ENCODE assay signal across 8 mouse cellular contexts in the genomic region with DNA sequence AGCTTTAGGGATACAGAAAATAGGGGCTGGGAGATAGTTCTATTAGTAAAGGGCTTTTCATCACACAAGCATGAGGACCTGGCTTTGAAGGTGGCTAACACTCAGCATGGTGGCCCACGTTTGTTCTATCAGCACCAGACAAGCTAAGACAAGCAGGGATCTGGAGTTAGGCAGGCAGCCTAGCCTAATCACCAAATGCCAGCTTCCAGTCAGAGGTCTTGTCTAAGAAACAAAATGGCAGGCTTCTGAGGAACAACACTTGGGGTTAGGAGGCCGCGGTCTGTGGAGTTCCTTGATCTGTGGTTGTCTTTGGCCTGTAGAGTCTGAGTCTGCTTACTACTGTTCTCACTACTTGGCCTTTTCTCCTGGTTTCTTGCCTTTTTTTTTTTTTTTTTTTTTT. TPM values are rescaled to one million over a fixed set of nuclear protein-coding genes. Genes with fewer than 3 reads are reported as not detected.
DNase-seq lines count a peak whose midpoint lies in the region; ATAC-seq and TF ChIP-seq lines count a peak whose summit lies in the region.
"Had no signal": no experiment of that assay in that cellular context is flagged by ENCODE, and none has a peak within 500 bp of the region (broad histone marks: within the 10 kb centered on the region; RNA-seq: fewer than 3 reads in every experiment).

No protein-coding gene starts in this region.

- H3K4me2 ChIP-seq in lung, embryonic 15.5 days = peak overlapping the region; percentile 66
- peak overlapping the region; percentile 72 for H3K4me2 ChIP-seq in heart, embryonic 14.5 days (ENCODE audit: low read length)
- no peak overlapping the region for H3K4me2 ChIP-seq in limb, embryonic 11.5 days (ENCODE audit: low read depth, severe bottlenecking)
- H3K4me2 ChIP-seq in stomach, postnatal 0 days (replicated peaks; ENCODE audit: low read depth) = peak overlapping the region; percentile 63

- TF ChIP-seq EP300 in stomach, postnatal 0 days (optimal IDR thresholded peaks at IDR 0.05) = no peak

- H3K27me3 ChIP-seq in lung, embryonic 15.5 days = no peaks in the 10 kb centered on the region
- H3K27me3 ChIP-seq in heart, embryonic 14.5 days (ENCODE audit: control insufficient read depth, insufficient read depth, low read length) = no peaks in the 10 kb centered on the region
- H3K27me3 ChIP-seq in limb, embryonic 11.5 days (ENCODE audit: control insufficient read depth, insufficient read depth, low read length) = no peaks in the 10 kb centered on the region
- no peaks in the 10 kb centered on the region for H3K27me3 ChIP-seq in stomach, postnatal 0 days (ENCODE audit: control insufficient read depth, insufficient read depth, low read length)
- H3K27me3 ChIP-seq: liver, embryonic 15.5 days had no signal

- no peak overlapping the region for H3K4me3 ChIP-seq in lung, embryonic 15.5 days
- no peak overlapping the region for H3K4me3 ChIP-seq in heart, embryonic 14.5 days (ENCODE audit: control insufficient read depth in 1 of 2, insufficient read depth in 1 of 2, low read depth in 1 of 2, low read length in 2 of 2)
- H3K4me3 ChIP-seq in limb, embryonic 11.5 days (ENCODE audit: low read depth, low read length) = no peak overlapping the region
- no peak overlapping the region for H3K4me3 ChIP-seq in stomach, postnatal 0 days (ENCODE audit: low read depth, low read length)

- ATAC-seq in lung, embryonic 15.5 days (ENCODE audit: borderline replicate concordance, extremely low read depth, low FRiP score, low TSS enrichment) = no peak
- ATAC-seq in heart, embryonic 14.5 days (ENCODE audit: insufficient number of reproducible peaks, insufficient read depth, low FRiP score, low read depth) = 0 out of 2 replicates have a peak, but pooled peaks have one; percentile 2
- no peak for ATAC-seq in limb, embryonic 11.5 days (ENCODE audit: insufficient number of reproducible peaks, low FRiP score, low TSS enrichment, low read depth)
- no peak for ATAC-seq in stomach, postnatal 0 days (ENCODE audit: low FRiP score, low TSS enrichment)

- no peaks in the 10 kb centered on the region for H3K36me3 ChIP-seq in lung, embryonic 15.5 days
- H3K36me3 ChIP-seq in heart, embryonic 14.5 days (ENCODE audit: control insufficient read depth, insufficient read depth, low read length) = 0 out of 2 replicates have a peak, but pooled peaks cover 4% of the 10 kb centered on the region
- H3K36me3 ChIP-seq in limb, embryonic 11.5 days (ENCODE audit: control insufficient read depth, insufficient read depth, low read length) = no peaks in the 10 kb centered on the region
- no peaks in the 10 kb centered on the region for H3K36me3 ChIP-seq in stomach, postnatal 0 days (ENCODE audit: control insufficient read depth, insufficient read depth, low read length)
- H3K36me3 ChIP-seq: liver, embryonic 15.5 days had no signal

- peaks cover 28% of the 10 kb centered on the region for H3K4me1 ChIP-seq in lung, embryonic 15.5 days
- H3K4me1 ChIP-seq in heart, embryonic 14.5 days (ENCODE audit: control insufficient read depth in 2 of 2, insufficient read depth in 2 of 2, low read length in 2 of 2) = peaks cover 12 to 24% of the 10 kb centered on the region in 2 experiments
- peaks cover 4% of the 10 kb centered on the region; the same call in 1 of the 2 replicates for H3K4me1 ChIP-seq in limb, embryonic 11.5 days (ENCODE audit: control insufficient read depth, insufficient read depth, low read length)
- H3K4me1 ChIP-seq in stomach, postnatal 0 days (replicated peaks; ENCODE audit: control insufficient read depth, insufficient read depth) = no peaks in the 10 kb centered on the region; the same call in 1 of the 2 replicates

- H3K9me3 ChIP-seq in lung, embryonic 15.5 days = no peaks in the 10 kb centered on the region
- H3K9me3 ChIP-seq in heart, embryonic 14.5 days (ENCODE audit: control insufficient read depth, low read length) = no peaks in the 10 kb centered on the region
- no peaks in the 10 kb centered on the region for H3K9me3 ChIP-seq in limb, embryonic 11.5 days (ENCODE audit: control insufficient read depth, low read length)
- H3K9me3 ChIP-seq in stomach, postnatal 0 days (ENCODE audit: control insufficient read depth, low read length) = no peaks in the 10 kb centered on the region
- H3K9me3 ChIP-seq: liver, embryonic 15.5 days had no signal

- H3K9ac ChIP-seq in lung, embryonic 15.5 days = peak overlapping the region; percentile 36; the same call in 1 of the 2 replicates
- H3K9ac ChIP-seq in heart, embryonic 14.5 days (ENCODE audit: low read length) = no peak overlapping the region
- H3K9ac ChIP-seq in limb, embryonic 11.5 days (ENCODE audit: low read length) = no peak overlapping the region
- H3K9ac ChIP-seq in stomach, postnatal 0 days (ENCODE audit: low read length) = no peak overlapping the region; the same call in 1 of the 2 replicates
- H3K9ac ChIP-seq: liver, embryonic 15.5 days had no signal

- no peak for TF ChIP-seq CTCF in stomach, postnatal 0 days (IDR thresholded peaks at IDR 0.05; ENCODE audit: low read depth)

- peak overlapping the region; percentile 93 for H3K27ac ChIP-seq in lung, embryonic 15.5 days
- H3K27ac ChIP-seq in heart, embryonic 14.5 days (replicated peaks in 1 of 2; ENCODE audit: control insufficient read depth in 1 of 2, insufficient read depth in 1 of 2, low read depth in 2 of 2, low read length in 2 of 2) = peak overlapping the region; percentile 98 to 99
- H3K27ac ChIP-seq in limb, embryonic 11.5 days (replicated peaks; ENCODE audit: low read depth, low read length) = peak overlapping the region; percentile 85
- peak overlapping the region; percentile 93 for H3K27ac ChIP-seq in stomach, postnatal 0 days (replicated peaks)
- H3K27ac ChIP-seq: liver, embryonic 15.5 days had no signal

- DNase-seq in lung, postnatal 4 days = no peak
- peak; percentile 26 for DNase-seq in limb, embryonic 11.5 days (ENCODE audit: low spot score)
- DNase-seq in stomach, postnatal 0 days (ENCODE audit: low spot score) = no peak
- no peak for DNase-seq in right cerebral cortex, postnatal 14 days
- DNase-seq in natural killer cell, adult 2 months (ENCODE audit: low spot score in 2 of 2) = no peak

- WGBS in lung, embryonic 15.5 days = 86% methylated on average over 3 of the region's 3 CpGs
- WGBS in heart, embryonic 14.5 days = 67% methylated on average over 3 of the region's 3 CpGs
- 87% methylated on average over 3 of the region's 3 CpGs for WGBS in limb, embryonic 11.5 days
- 78% methylated on average over 3 of the region's 3 CpGs for WGBS in stomach, postnatal 0 days

RNA-seq across cellular contexts. Expression of a gene that starts 0.6 kb away (rescaled TPM):
- 14.0 and 15.5 TPM in 2 replicates for polyA plus RNA-seq in lung, embryonic 15.5 days (2015; fragmentation: Nextera tagmentation; extraction: Ambion mirVana)
- 9.6 and 10.0 TPM in 2 replicates for polyA plus RNA-seq in heart, embryonic 14.5 days (2014; fragmentation: Nextera tagmentation; extraction: Ambion mirVana)
- 8.2 and 9.3 TPM in 2 replicates for polyA plus RNA-seq in limb, embryonic 11.5 days (2014; fragmentation: Nextera tagmentation; extraction: Ambion mirVana)
- 4.7 and 5.5 TPM in 2 replicates for polyA plus RNA-seq in stomach, postnatal 0 days (2015; fragmentation: Nextera tagmentation; extraction: Ambion mirVana)
